Mouse (Mus musculus): ENCODE measurements at regions not wholly inside any gene's neighbourhood (a gene's known extent, or its start where the extent isn't known, plus 50 kb on each side); places are given as distances from the start of the nearest gene placed in this dataset.

- TF ChIP-seq POLR2A (IDR thresholded peaks at IDR 0.05; ENCODE audit: borderline replicate concordance, low read depth, low read length) (no peak), CTCF (IDR thresholded peaks at IDR 0.05; ENCODE audit: low read depth, low read length) (no peak)
Observed at GRCm38 (mm10) chr19:15212881-15213280, 615.0 kb upstream of the Tle4 start.
